Mouse (Mus musculus) hindbrain, embryonic 14.5 days (tissue): ENCODE data around the gene Lhx3. TPM values are rescaled to one million over a fixed set of nuclear protein-coding genes. Genes with fewer than 3 reads are reported as not detected.

ENCODE experiments used
- ATAC-seq: fragments of 200-750 bp; cut with Nextera tagmentation; 2 replicates; pipeline ENCODE4 v1.8.0; 2017; ENCODE audit warnings: moderate number of reproducible peaks, mild to moderate bottlenecking, moderate TSS enrichment, moderate library complexity; ENCODE audit not compliant: low FRiP score
- DNase-seq: peaks from one replicate; pipeline ENCODE4 v3.0.0-alpha.2; 2015; ENCODE audit warnings: low spot score
- H3K27ac ChIP-seq: fragments of 300-500 bp; sonication (generic); 2 replicates; pipeline ENCODE4 v1.5.1; 2014; ENCODE audit warnings: mild to moderate bottlenecking, moderate library complexity
- H3K27me3 ChIP-seq: fragments of 300-500 bp; sonication (generic); 2 replicates; pipeline ENCODE4 v1.6.1; 2014; ENCODE audit warnings: mild to moderate bottlenecking, low read length, mixed read lengths; ENCODE audit not compliant: control insufficient read depth, insufficient read depth
- H3K36me3 ChIP-seq: fragments of 300-500 bp; sonication (generic); replicated peaks from 2 replicates; pipeline ENCODE4 v1.6.1; 2014; ENCODE audit not compliant: control insufficient read depth, insufficient read depth
- H3K4me1 ChIP-seq: fragments of 300-500 bp; sonication (generic); replicated peaks from 2 replicates; pipeline ENCODE4 v1.6.1; 2014; ENCODE audit warnings: antibody characterized with exemption, low read length, mixed read lengths; ENCODE audit not compliant: control insufficient read depth, insufficient read depth
- H3K4me2 ChIP-seq: fragments of 300-500 bp; sonication (generic); replicated peaks from 2 replicates; pipeline ENCODE4 v1.6.1; 2014; ENCODE audit warnings: mild to moderate bottlenecking, moderate library complexity
- H3K4me3 ChIP-seq: fragments of 300-500 bp; sonication (generic); replicated peaks from 2 replicates; pipeline ENCODE4 v1.5.1; 2014; ENCODE audit warnings: mild to moderate bottlenecking, low read length
- H3K9ac ChIP-seq: fragments of 300-500 bp; sonication (generic); 2 replicates; pipeline ENCODE4 v1.6.1; 2014
- H3K9me3 ChIP-seq: fragments of 300-500 bp; sonication (generic); 2 replicates; pipeline ENCODE4 v1.6.1; 2016; ENCODE audit warnings: low read length; ENCODE audit not compliant: control insufficient read depth
- WGBS: fragments of 180-500 bp; shearing (Covaris S2); extraction: QIAGEN DNeasy Blood & Tissue Kit; methylation state at CpG from one replicate; pipeline ENCODE4 v1.1.7; 2014; 5-methylcytosine and 5-hydroxymethylcytosine counted together
- polyA plus RNA-seq: library from polyadenylated mRNA; unstranded; fragments of >200 nt; fragmentation: Nextera tagmentation; extraction: Ambion mirVana; gene quantifications from 2 replicates; pipeline ENCODE4 v1.2.1, GENCODE M21; 2014

The Lhx3 gene
- polyA plus RNA-seq, 1 experiment from 2014 or later: 5.8 TPM

DNA sequence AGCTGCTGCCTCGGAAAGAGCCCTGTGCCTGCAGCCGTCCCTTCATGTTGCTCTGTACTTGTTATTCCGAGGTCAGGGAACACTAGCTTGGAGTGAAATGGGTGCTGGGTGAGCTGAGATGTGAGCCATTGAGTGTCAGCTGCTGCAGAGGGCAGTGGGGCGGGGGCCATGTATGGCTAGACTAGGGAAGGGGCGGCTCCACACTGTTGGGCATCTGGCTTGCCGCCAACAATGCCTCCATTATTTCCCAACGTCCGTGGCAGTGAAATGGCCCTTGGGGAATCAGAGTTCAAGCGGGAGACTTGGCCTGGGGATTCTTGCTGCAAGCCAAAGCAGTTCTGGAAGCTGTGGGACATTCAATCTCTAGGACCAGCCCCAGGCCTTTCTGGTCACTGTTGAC is 530 bp downstream of the Lhx3 start:
- no peak overlapping the region for H3K27ac ChIP-seq
- WGBS: 5% methylated on average over 9 of the region's 9 CpGs
- DNase-seq (no peak), ATAC-seq (no peak)
- peaks cover 11% of the 10 kb centered on the region; the same call in 1 of the 2 replicates for H3K4me1 ChIP-seq
- no peak overlapping the region for H3K9ac ChIP-seq
- H3K27me3 ChIP-seq: peaks cover 63% of the 10 kb centered on the region
- 0 out of 2 replicates have a peak, but pooled peaks cover 4% of the 10 kb centered on the region for H3K9me3 ChIP-seq
- H3K4me2 ChIP-seq: no peak overlapping the region
- no peak overlapping the region for H3K4me3 ChIP-seq
- H3K36me3 ChIP-seq: peaks cover 32% of the 10 kb centered on the region

DNA sequence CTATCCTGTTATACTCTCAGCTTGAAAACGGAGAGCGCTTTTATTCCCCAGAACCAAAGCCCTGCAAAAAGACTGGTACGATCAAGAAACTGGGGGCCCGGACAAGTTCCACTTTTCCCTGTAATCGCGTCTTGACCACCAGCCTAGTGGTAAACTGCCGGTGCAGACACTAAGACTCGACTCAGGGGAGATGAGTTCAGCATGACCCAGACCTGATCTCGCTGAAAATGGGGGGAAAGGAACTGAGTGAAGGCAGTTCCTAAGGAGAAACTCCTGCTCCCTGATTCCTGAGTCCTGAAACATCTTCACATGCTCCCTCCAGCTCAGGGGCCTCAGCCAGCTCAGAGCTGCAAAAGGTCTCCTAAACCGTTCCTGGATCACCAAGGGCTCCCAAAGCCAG is 2.3 kb downstream of the Lhx3 start:
- DNase-seq (no peak), ATAC-seq (no peak)
- Histone ChIP-seq H3K4me2 (no peak overlapping the region), H3K9me3 (no peaks in the 10 kb centered on the region), H3K4me3 (no peak overlapping the region), H3K27me3 (peaks cover 81% of the 10 kb centered on the region), H3K36me3 (peaks cover 14% of the 10 kb centered on the region), H3K4me1 (peaks cover 17% of the 10 kb centered on the region; the same call in 1 of the 2 replicates), H3K9ac (no peak overlapping the region), H3K27ac (no peak overlapping the region)
- 9% methylated on average over 10 of the region's 10 CpGs for whole genome bisulfite sequencing

DNA sequence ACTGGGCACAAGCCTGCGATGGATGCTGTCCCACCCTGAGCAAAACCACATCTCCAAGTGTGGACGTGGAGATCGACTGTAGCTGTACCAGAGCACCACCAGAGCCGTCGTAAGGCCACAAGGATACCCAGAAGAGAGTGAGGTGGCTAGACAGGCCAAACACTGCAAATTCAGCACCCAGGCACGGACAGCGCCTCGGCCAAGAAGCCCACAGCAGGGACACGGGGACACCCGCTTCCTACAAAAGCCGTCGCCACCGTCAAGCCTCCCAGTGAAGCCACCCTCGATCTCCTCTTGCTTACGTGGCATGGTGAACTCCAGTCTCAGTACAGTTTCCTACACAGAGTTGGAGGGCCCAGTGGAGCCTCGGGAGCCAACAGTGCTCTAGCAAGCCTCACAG is 3.0 kb downstream of the Lhx3 start:
- no peak overlapping the region for H3K9ac ChIP-seq
- 3% methylated on average over 16 of the region's 16 CpGs for WGBS
- peaks cover 87% of the 10 kb centered on the region for H3K27me3 ChIP-seq
- no peak overlapping the region for H3K4me3 ChIP-seq
- ATAC-seq (no peak), DNase-seq (no peak)
- H3K4me1 ChIP-seq: peaks cover 17% of the 10 kb centered on the region; the same call in 1 of the 2 replicates
- no peak overlapping the region for H3K27ac ChIP-seq
- H3K4me2 ChIP-seq: no peak overlapping the region
- peaks cover 8% of the 10 kb centered on the region; the same call in 1 of the 2 replicates for H3K36me3 ChIP-seq
- H3K9me3 ChIP-seq: no peaks in the 10 kb centered on the region

DNA sequence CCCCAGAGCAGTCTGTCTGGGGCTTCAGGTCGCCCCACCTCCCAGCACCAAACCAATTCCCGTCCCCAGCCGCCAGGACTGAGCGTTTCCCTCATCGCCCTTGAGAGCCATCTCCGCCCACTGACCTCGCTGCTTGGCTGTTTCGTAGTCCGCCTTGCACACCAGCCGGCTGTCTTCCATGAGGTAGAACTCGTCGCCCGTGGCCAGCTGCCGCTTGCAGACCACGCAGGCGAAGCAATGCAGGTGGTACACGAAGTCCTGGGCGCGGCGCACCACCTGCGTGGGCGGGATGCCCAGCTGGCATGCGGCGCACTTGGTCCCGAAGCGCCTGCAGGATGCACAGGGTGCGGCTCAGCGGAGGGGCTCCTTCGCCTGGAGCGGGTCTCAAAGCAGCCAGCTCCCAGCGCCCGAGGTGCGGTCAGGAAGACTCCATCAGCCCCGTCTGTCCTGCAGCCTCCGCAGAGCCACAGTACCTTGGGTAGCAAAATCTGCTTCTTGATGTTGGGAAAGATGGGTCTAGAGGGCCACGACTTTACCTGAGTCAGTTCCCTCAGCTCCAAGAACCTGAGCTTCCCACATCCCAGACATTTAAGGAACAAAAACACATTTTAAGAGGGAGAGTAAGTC is 5.1 kb downstream of the Lhx3 start:
- 0 out of 2 replicates have a peak overlapping the region, but pooled peaks have one; percentile 20 for H3K9ac ChIP-seq
- peak overlapping the region; percentile 21; the same call in 1 of the 2 replicates for H3K4me3 ChIP-seq
- H3K27me3 ChIP-seq: peaks cover 100% of the 10 kb centered on the region
- H3K4me1 ChIP-seq: peaks cover 17% of the 10 kb centered on the region; the same call in 1 of the 2 replicates
- 1% methylated on average over 36 of the region's 36 CpGs for WGBS
- no peak overlapping the region for H3K27ac ChIP-seq
- ATAC-seq (no peak), DNase-seq (no peak)
- H3K4me2 ChIP-seq: peak overlapping the region; percentile 39
- no peaks in the 10 kb centered on the region for H3K9me3 ChIP-seq
- no peaks in the 10 kb centered on the region for H3K36me3 ChIP-seq

DNA sequence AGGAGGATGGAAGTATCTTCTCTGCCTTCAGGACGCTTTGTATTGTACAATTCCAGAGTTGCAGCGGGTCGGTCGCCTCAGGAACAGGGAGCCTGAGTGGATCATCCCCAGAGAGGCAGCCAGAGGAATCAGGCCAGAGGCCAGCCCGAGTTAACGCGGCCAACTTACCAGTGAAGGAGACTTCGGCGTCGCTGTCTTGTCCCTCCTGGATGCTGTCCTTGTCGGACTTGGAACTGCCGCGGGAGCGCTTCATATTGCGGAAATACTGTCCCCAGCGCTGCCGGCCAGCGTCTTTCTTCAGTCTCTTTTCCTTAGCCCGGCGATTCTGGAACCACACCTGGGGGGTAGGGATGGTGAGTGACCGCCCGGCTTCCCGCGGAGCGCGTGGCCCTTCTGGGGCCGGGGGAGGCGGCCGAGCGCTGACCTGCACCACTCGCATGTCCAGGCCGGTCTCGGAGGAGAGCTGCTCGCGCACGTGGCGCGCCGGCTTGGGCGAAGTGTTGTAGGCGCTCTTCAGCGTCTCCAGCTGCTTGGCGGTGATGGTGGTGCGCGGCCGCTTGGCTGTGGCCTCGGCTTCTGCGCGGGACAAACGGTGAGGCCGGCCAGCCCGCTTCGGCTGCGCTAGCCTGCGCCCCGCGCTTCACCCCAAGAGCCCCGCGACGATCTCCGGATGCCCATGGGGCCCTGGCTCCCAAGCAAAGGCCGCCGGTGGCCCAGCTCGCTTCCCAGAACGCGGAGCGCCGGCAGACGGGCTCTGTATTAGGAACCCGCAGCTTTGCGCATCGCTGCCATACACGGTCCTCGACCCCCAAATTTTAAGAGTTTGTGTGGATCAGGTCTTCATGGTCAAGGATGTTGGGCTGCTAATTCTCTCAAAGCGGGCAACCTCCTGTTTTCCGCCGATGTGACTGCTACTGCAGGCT is 5.9 kb downstream of the Lhx3 start:
- Histone ChIP-seq H3K9me3 (no peaks in the 10 kb centered on the region), H3K36me3 (no peaks in the 10 kb centered on the region), H3K4me1 (peaks cover 13% of the 10 kb centered on the region; the same call in 1 of the 2 replicates), H3K9ac (peak overlapping the region; percentile 20; the same call in 1 of the 2 replicates), H3K4me2 (peak overlapping the region; percentile 39), H3K4me3 (peak overlapping the region; percentile 21), H3K27me3 (peaks cover 100% of the 10 kb centered on the region), H3K27ac (no peak overlapping the region)
- DNase-seq (no peak), ATAC-seq (no peak)
- WGBS: 2% methylated on average over 76 of the region's 77 CpGs

DNA sequence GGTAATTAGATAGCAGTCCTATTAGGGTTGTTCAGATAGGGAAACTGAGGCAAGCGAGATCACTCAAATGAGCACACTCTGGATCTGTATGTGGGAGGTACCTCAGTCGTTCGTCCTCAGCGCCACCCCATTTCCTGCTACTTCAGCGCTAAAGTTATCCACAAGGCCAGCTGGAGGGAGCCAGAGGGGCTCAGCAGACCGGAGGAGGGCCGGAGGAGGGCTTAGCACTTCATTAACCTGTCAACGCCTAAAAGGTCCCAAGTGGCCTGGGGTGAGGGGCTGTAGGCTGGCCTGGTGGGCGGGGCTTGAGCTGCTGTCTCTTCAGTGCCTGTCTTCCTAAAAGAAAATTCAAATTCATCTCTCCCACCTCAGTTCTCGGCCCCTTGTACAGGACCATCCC is 9.6 kb downstream of the Lhx3 start:
- Histone ChIP-seq H3K9ac (no peak overlapping the region), H3K36me3 (no peaks in the 10 kb centered on the region), H3K4me1 (peaks cover 6% of the 10 kb centered on the region; the same call in 1 of the 2 replicates), H3K9me3 (no peaks in the 10 kb centered on the region), H3K4me3 (no peak overlapping the region), H3K27me3 (peaks cover 87% of the 10 kb centered on the region), H3K4me2 (no peak overlapping the region; the same call in 1 of the 2 replicates), H3K27ac (no peak overlapping the region)
- DNase-seq: no peak
- ATAC-seq: no peak
- 2% methylated on average over 10 of the region's 10 CpGs for WGBS

DNA sequence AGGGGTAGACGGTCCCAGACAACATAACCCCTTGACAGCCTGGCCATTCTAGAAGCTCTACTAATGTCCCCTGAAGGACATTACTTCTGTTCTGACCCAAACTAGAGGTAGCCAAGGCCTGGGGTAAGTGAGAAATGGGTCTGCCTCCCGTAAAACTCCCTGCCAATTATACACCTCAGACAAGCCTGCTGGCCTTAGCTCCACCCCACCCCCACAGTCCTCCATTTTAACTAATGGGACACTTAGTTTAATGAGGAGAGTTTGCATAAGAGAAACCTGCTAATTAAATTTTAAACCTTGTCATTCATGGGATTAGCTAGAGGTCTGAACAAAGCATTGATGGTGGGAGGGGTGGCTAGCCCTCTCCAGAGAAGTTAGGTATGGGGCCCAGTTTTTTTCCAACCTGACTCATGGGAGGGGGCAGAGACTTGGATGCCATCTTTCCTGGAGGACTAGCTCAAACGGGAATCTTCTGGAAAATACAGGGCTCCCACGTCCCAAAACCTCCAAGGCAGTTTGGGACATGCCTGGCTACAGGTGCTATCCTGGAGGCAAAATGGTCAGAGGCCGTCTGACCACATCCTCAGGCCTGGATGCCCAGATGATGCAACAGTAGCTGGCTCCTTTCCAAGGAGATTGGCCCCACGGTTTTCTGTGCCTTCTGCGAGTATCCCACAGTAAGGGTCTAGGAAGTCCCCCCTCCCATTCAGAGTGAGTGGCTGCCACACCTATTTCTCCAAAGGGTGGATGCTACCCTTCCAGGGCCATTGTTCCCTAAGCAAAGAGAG is 13.3 kb downstream of the Lhx3 start:
- Histone ChIP-seq H3K9ac (no peak overlapping the region), H3K4me3 (no peak overlapping the region), H3K27ac (no peak overlapping the region), H3K9me3 (no peaks in the 10 kb centered on the region), H3K27me3 (peaks cover 60% of the 10 kb centered on the region), H3K36me3 (no peaks in the 10 kb centered on the region), H3K4me1 (no peaks in the 10 kb centered on the region; the same call in 1 of the 2 replicates), H3K4me2 (no peak overlapping the region)
- 40% methylated on average over 7 of the region's 7 CpGs for WGBS
- ATAC-seq (no peak), DNase-seq (no peak)

DNA sequence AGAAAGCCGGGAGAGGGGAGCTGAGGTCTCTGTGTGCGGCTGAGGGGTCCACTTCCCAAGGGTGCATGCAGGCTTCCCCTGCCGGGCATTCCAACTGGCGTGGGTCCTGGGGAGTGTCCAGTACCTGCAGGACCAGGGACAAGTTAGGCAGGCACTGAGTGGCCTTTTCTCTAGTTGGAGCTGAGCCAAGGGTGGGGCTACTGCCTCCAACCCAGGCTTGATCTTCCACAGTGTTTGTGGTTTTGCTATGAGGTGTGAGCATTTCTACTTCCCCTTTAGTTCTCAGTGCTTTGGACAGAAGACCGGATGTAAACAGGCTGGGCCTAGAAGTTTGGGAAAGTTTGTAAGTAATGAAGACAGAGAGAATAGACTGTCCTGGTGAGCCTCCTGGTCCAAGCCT is 19.6 kb downstream of the Lhx3 start:
- Histone ChIP-seq H3K27me3 (peaks cover 10% of the 10 kb centered on the region; the same call in 1 of the 2 replicates), H3K4me1 (no peaks in the 10 kb centered on the region), H3K4me3 (no peak overlapping the region), H3K27ac (no peak overlapping the region), H3K4me2 (no peak overlapping the region), H3K36me3 (no peaks in the 10 kb centered on the region), H3K9ac (no peak overlapping the region), H3K9me3 (no peaks in the 10 kb centered on the region)
- 72% methylated on average over 5 of the region's 5 CpGs for WGBS
- DNase-seq (no peak), ATAC-seq (no peak)

DNA sequence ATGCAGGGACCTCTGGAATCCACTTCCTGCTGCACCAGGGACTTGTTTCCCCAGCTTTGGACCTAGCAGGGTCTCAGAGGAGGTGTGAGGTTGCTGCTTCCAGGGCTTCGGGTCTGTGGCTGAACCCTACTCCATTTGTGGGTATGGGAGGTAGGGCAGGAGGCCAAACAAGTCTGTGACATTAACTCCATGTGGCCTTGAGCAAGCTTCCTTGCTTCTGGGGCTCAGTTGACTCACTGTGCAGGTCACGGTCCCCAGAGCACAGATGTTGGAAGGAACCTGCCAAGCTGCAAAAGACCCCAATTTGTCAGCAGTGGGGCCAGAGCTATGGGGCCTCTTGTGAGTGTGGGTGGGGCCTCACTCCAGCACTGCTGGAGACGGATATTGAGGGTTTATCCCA is 23.7 kb downstream of the Lhx3 start:
- no peak overlapping the region for H3K4me3 ChIP-seq
- no peaks in the 10 kb centered on the region for H3K36me3 ChIP-seq
- H3K9me3 ChIP-seq: no peaks in the 10 kb centered on the region
- H3K4me1 ChIP-seq: no peaks in the 10 kb centered on the region
- H3K27me3 ChIP-seq: no peaks in the 10 kb centered on the region
- H3K4me2 ChIP-seq: no peak overlapping the region
- DNase-seq: no peak
- no peak overlapping the region for H3K27ac ChIP-seq
- WGBS: 64% methylated on average over 3 of the region's 3 CpGs
- H3K9ac ChIP-seq: no peak overlapping the region
- ATAC-seq: no peak
